Mouse (Mus musculus) heart, adult 2 months (tissue): Measurements from ENCODE around the gene Stag1. TPM values are rescaled to one million over a fixed set of nuclear protein-coding genes. Genes with fewer than 3 reads are reported as not detected.
A peak's percentile ranks its signal among the peaks of the same experiment; 100 is the strongest.

Experiments
- DNase-seq, 2 experiments: peaks; one replicate each; pipeline ENCODE4 v3.0.0; 2021
- H3K27ac ChIP-seq: fragments of 200-600 bp; 2 replicates; pipeline ENCODE4 v1.8.1; 2022
- H3K27me3 ChIP-seq: fragments of 200-500 bp; 2 replicates; pipeline ENCODE4 v1.6.1; 2012; ENCODE audit warnings: mild to moderate bottlenecking, low read length, inconsistent platforms, mixed read lengths; ENCODE audit not compliant: control insufficient read depth, insufficient read depth
- H3K36me3 ChIP-seq: fragments of 200-500 bp; 2 replicates; pipeline ENCODE4 v1.6.1; 2012; ENCODE audit warnings: low read length, inconsistent platforms; ENCODE audit not compliant: control insufficient read depth, insufficient read depth
- H3K4me1 ChIP-seq: fragments of 200-500 bp; 2 replicates; pipeline ENCODE4 v1.6.1; 2011; ENCODE audit warnings: low read length; ENCODE audit not compliant: control insufficient read depth, insufficient read depth
- H3K4me3 ChIP-seq: fragments of 200-600 bp; 2 replicates; pipeline ENCODE4 v1.8.1; 2022
- H3K79me2 ChIP-seq: fragments of 200-500 bp; replicated peaks from 2 replicates; pipeline ENCODE4 v1.6.1; 2012; ENCODE audit warnings: mild to moderate bottlenecking, inconsistent platforms, low read length, moderate library complexity, mixed read lengths; ENCODE audit not compliant: control insufficient read depth, insufficient read depth
- H3K9ac ChIP-seq: fragments of 200-500 bp; 2 replicates; pipeline ENCODE4 v1.6.1; 2012; ENCODE audit warnings: low read depth, mild to moderate bottlenecking, control low read depth, inconsistent platforms, low read length, mixed read lengths
- CTCF ChIP-seq: fragments of 200-600 bp; IDR thresholded peaks from 2 replicates; pipeline ENCODE4 v1.8.1; 2022; ENCODE audit warnings: antibody characterized with exemption, mild to moderate bottlenecking, moderate library complexity
- EP300 ChIP-seq: fragments of 200-500 bp; IDR thresholded peaks from 2 replicates; pipeline ENCODE4 v1.6.1; 2011; ENCODE audit warnings: low read depth, low read length, control low read depth; ENCODE audit not compliant: insufficient read depth
- POLR2A ChIP-seq: fragments of 200-500 bp; IDR thresholded peaks from 2 replicates; pipeline ENCODE4 v1.6.1; 2011; ENCODE audit warnings: mild to moderate bottlenecking, low read depth, low read length, control low read depth; ENCODE audit not compliant: insufficient read depth
- WGBS: fragments of 180-500 bp; shearing (Covaris S2); methylation state at CpG from one replicate; pipeline ENCODE4 v1.1.7; 2018; 5-methylcytosine and 5-hydroxymethylcytosine counted together
- intact Hi-C: fragments of 180-260 bp; cut with DNase I; formaldehyde crosslinking; loops from one replicate; pipeline ENCODE4 v1.15.1; 2025
- polyA plus RNA-seq: library from polyadenylated mRNA; depleted of rRNA; stranded (reverse); fragments of >200 nt; gene quantifications from 2 replicates; pipeline ENCODE4 v1.2.3, GENCODE M21; 2012
- total RNA-seq, 2 experiments: library from RNA; stranded (reverse); gene quantifications; 2 replicates each; pipeline ENCODE4 v1.2.3; 2021

Gene Stag1
- total and polyA plus RNA-seq, 3 experiments: 4.1 to 27.8 (median 27.8) TPM

- WGBS: 1% methylated on average over 97 of the region's 97 CpGs
- peak; percentile 100 for DNase-seq
These were observed 45.5 kb downstream of the Stag1 start for GRCm38 (mm10) chr9:100642840-100643697.

GRCm38 (mm10) chr9:100644071-100644771 lies 46.6 kb downstream of the Stag1 start:
- Histone ChIP-seq H3K27me3 (no peaks in the 10 kb centered on the region), H3K4me1 (peaks cover 3% of the 10 kb centered on the region), H3K27ac (peak overlapping the region; percentile 97), H3K9ac (peak overlapping the region; percentile 93), H3K36me3 (peaks cover 3% of the 10 kb centered on the region), H3K79me2 (peaks cover 3% of the 10 kb centered on the region), H3K4me3 (peak overlapping the region; percentile 70)
- peak; percentile 86 to 88 for DNase-seq
- WGBS: under 1% methylated on average over 43 of the region's 64 CpGs
- TF ChIP-seq POLR2A: peak; percentile 48; the same call in 1 of the 2 replicates
- TF ChIP-seq EP300: peak; percentile 13; the same call in 1 of the 2 replicates
- TF ChIP-seq CTCF: no peak
- intact Hi-C loops: loop anchor here (10.0 kb wide), 1 partner anchor 511 kb away; no protein-coding TSS in a partner anchor

More at GRCm38 (mm10) chr9:100642840-100643697, 45.5 kb downstream of the Stag1 start:
- TF ChIP-seq CTCF (peak; percentile 95), EP300 (peak; percentile 86), POLR2A (peak; percentile 73)
- H3K79me2 ChIP-seq: peaks cover 1% of the 10 kb centered on the region; the same call in 1 of the 2 replicates
- peaks cover 3% of the 10 kb centered on the region for H3K36me3 ChIP-seq
- H3K27ac ChIP-seq: peak overlapping the region; percentile 97
- H3K9ac ChIP-seq: peak overlapping the region; percentile 89
- H3K4me1 ChIP-seq: peaks cover 3% of the 10 kb centered on the region
- no peaks in the 10 kb centered on the region for H3K27me3 ChIP-seq
- H3K4me3 ChIP-seq: peak overlapping the region; percentile 63
- intact Hi-C loops: loop anchor here (1.0 to 10.0 kb wide), 6 partner anchors 97 to 512 kb away; partner anchors contain the start of gene Nck1

DNA sequence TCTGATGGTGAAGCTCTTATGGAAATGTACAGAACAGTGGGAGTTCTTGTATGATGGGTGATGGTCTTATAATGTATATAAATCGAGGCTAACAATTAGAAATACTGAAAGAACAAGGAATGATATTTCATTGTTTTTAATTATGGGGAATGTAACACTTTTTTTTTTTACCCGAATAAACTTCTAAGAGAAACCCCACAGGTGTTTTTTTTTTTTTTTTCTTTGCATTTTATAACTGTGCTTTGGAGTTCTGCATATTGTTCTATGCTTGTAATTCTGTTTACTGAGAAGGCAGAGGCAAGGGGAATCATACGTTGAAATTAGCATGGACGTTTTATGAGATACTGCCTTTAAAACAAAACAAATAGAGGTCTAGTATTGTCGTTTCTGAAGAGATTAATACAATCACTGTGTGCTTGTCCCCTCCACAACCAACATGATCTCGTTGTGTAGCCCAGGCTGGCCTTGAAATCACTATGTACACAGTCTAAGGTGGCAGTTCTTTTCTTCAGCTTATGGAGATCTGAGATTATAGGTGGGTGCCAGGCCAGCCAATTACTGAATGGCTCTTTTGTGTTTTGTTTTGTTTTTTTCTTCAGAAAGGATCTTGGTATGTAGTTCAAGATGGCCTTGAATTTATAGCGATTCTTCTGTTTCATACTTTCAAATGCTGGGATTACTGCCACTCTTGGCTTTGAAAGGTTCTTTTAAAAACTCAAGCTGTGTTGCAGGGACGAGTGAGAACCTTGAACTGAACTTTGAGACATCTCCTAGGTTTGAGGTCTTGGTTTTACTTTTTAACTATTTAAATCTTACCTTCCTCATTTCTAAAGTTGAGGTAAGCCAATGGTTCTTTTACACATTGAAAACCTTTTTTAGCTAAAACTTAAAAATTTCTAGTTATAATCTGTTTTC lies 47.7 kb downstream of the Stag1 start:
- Histone ChIP-seq H3K27ac (no peak overlapping the region; the same call in 1 of the 2 replicates), H3K79me2 (peaks cover 4% of the 10 kb centered on the region), H3K4me3 (peak overlapping the region; percentile 70; the same call in 1 of the 2 replicates), H3K36me3 (peaks cover 3% of the 10 kb centered on the region), H3K4me1 (peaks cover 3% of the 10 kb centered on the region), H3K9ac (no peak overlapping the region), H3K27me3 (no peaks in the 10 kb centered on the region)
- intact Hi-C loops: loop anchor here (5.0 to 10.0 kb wide), 2 partner anchors 112 to 510 kb away; no protein-coding TSS in a partner anchor
- 29% methylated on average over 8 of the region's 8 CpGs for WGBS
- DNase-seq: no peak
- TF ChIP-seq EP300 (no peak), POLR2A (no peak), CTCF (no peak)

DNA sequence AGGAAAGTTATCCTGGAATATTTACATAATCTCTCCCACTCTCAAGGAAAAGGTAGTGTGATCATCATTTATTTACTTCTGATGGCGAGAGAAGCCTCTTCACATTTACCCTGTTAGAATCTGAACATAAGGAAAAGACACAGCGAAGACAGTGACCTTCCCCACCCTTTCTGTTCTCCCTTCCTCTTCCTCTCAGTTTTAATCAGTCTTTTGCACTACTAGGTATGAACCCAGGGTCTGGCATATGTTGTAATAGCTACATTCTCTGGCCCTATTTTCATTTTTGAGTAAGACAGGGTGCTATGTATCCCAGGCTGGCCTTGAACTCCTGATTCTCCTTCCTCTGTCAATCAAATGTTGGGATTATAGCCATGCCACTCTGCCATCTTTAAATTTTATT lies 48.7 kb downstream of the Stag1 start:
- Histone ChIP-seq H3K4me1 (peaks cover 4% of the 10 kb centered on the region), H3K36me3 (peaks cover 3% of the 10 kb centered on the region), H3K79me2 (peaks cover 4% of the 10 kb centered on the region; the same call in 1 of the 2 replicates), H3K4me3 (no peak overlapping the region), H3K9ac (no peak overlapping the region), H3K27ac (no peak overlapping the region), H3K27me3 (no peaks in the 10 kb centered on the region)
- DNase-seq: no peak
- WGBS: 67% methylated on average over 2 of the region's 2 CpGs
- intact Hi-C loops: loop anchor here (5.0 to 10.0 kb wide), 2 partner anchors 111 to 509 kb away; no protein-coding TSS in a partner anchor
- no peak for TF ChIP-seq EP300
- TF ChIP-seq POLR2A: no peak
- no peak for TF ChIP-seq CTCF

- 70% methylated on average over 2 of the region's 2 CpGs for WGBS
- peaks cover 6% of the 10 kb centered on the region; the same call in 1 of the 2 replicates for H3K79me2 ChIP-seq
- H3K27me3 ChIP-seq: no peaks in the 10 kb centered on the region
- no peak overlapping the region for H3K27ac ChIP-seq
- H3K4me3 ChIP-seq: no peak overlapping the region
- TF ChIP-seq EP300: no peak
- TF ChIP-seq POLR2A: no peak
- no peak for TF ChIP-seq CTCF
- H3K4me1 ChIP-seq: peaks cover 3% of the 10 kb centered on the region
- H3K36me3 ChIP-seq: peaks cover 3% of the 10 kb centered on the region
- intact Hi-C loops: loop anchor here (5.0 to 10.0 kb wide), 2 partner anchors 109 to 507 kb away; no protein-coding TSS in a partner anchor
- no peak overlapping the region for H3K9ac ChIP-seq
- DNase-seq: no peak
These were observed 50.3 kb downstream of the Stag1 start for GRCm38 (mm10) chr9:100647774-100648323.
